Mouse (Mus musculus): Measurements from ENCODE around the gene Nop14. TPM values are rescaled to one million over a fixed set of nuclear protein-coding genes. Genes with fewer than 3 reads are reported as not detected.

Nop14 gene
- polyA plus RNA-seq, 1 experiment from 2014 or later = 22.7 TPM

Other genes starting within 250 kb of the Nop14 start
- gene Tnip2, start 146.2 kb downstream of the Nop14 start, polyA plus RNA-seq (2014; fragmentation: Nextera tagmentation; extraction: Ambion mirVana) = 14.8 and 16.0 TPM in 2 replicates
- 8.7 and 10.1 TPM in 2 replicates for gene Sh3bp2, start 134.3 kb downstream of the Nop14 start, polyA plus RNA-seq (2014; fragmentation: Nextera tagmentation; extraction: Ambion mirVana)
- 190 and 214 TPM in 2 replicates for gene Add1, start 86.5 kb downstream of the Nop14 start, polyA plus RNA-seq (2014; fragmentation: Nextera tagmentation; extraction: Ambion mirVana)
- gene Mfsd10, start 22.9 kb downstream of the Nop14 start, polyA plus RNA-seq (2014; fragmentation: Nextera tagmentation; extraction: Ambion mirVana) = 117 and 124 TPM in 2 replicates
- 2.2 and 2.3 TPM in 2 replicates for gene Grk4, start 231 bp upstream of the Nop14 start, polyA plus RNA-seq (2014; fragmentation: Nextera tagmentation; extraction: Ambion mirVana)
- gene Htt, start 101.6 kb upstream of the Nop14 start, polyA plus RNA-seq (2014; fragmentation: Nextera tagmentation; extraction: Ambion mirVana) = 13.1 and 13.7 TPM in 2 replicates
- 0.60 and 1.3 TPM in 2 replicates for gene Msantd1, start 247.9 kb upstream of the Nop14 start, polyA plus RNA-seq (2014; fragmentation: Nextera tagmentation; extraction: Ambion mirVana)